Mouse (Mus musculus) monocyte, adult 2 months (primary cell): Measurements from ENCODE around the gene Galnt2.

Source experiments
- DNase-seq, 2 experiments: peaks; one replicate each; pipeline ENCODE4 v3.0.0; 2022; ENCODE audit warnings: low spot score in 2 of 2, low read depth in 1 of 2

Gene Galnt2

DNA sequence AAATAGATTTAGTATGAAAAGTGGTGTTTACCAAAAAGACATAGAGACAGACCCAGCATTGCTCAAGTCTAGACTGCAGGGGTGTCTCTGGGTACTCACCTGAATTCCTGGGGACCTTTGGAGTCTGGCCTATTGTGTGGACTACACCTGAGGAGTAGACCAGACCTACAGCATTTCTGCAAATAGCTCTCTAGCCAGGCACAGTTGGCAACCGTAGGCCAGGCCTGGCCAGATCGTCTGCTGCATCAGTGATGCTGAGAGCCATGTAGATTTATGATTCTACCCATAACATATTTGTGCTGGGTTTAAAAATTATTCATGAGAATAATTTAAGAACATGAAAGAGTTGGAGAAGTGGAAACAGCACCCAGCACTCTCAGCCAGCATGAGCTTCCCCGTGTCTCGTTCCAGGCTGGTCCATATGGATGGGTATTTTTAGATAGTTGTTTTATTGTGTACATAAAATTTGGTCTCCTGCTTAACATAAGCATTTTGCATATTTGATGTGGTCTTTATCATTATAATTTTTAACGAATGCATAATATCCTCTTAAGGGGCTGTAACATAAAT, 58.4 kb downstream of the Galnt2 start:
- no peak for DNase-seq

DNA sequence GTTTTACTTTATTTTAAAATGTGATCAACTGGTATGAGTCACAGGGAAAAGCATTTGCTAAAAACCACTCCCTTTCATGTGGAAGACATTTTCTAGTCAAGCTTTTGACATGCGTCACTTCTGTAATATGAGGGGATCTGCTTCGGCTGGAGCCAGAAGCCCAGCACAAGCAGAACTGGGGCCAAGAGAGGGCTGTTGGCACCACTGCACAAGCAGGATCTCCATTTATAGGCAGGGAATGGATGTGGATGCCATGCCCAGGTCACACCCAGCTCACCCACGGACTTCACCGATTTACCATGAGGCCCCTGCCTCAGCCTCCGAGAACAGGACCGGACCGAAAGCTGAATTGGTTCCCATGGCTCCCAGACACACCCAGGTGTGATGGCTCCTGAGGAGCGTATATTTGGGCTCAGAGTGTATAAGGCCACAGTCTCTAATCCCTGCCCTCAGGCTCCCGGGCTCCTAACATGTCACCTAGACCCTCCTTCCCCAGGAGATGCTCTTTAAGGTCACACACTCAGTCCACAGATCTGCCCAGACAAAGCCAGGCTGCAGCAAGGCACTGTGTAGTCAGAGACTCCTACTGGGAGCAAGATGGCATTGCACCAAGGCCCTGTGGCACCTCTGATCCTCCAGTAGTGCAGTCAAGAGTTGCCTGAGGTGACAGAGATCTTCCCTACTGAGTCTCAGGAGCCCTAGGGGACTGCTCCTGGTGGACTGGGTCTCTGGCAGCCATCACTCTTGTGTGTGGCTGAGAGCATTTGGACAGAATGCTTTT, 59.9 kb downstream of the Galnt2 start:
- no peak for DNase-seq

DNA sequence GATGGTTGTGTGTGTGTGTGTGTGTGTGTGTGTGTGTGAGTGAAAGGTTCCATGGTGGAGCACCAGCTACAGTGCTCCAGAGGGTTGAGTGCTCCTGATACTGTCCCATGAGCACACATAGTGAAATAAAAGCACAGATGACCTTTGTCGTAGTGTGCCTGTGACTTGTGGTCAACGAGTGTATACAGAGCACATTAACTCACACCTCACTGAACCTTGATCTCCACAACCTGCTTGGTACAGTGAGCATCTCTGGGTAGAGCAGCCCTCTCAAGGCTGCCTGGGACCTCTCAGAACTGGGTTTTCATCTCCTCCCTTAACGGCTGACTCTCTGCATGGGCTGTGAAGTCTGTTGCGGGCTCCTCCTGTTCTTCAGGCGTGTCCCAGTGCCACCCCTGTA, 60.5 kb downstream of the Galnt2 start:
- no peak for DNase-seq

DNA sequence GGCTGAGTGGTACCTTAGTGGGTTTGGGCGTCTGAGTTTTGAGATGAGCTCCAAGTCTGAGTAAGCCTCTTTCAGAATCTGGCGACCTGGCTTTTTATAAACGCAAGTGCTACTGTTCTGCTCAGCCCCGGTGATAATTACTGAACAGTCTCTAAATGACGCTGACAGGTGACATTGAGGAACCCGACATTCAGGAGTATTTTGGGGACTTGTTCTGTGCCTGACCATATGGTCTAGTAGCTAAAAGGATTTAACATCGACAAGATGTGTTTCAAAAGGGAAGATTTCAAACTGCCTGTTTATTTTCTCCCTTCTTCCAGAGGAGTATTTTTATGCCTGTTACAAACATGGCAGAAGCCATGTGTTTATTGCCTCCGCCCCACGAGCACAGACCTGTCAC, 61.8 kb downstream of the Galnt2 start:
- DNase-seq, result no peak

DNA sequence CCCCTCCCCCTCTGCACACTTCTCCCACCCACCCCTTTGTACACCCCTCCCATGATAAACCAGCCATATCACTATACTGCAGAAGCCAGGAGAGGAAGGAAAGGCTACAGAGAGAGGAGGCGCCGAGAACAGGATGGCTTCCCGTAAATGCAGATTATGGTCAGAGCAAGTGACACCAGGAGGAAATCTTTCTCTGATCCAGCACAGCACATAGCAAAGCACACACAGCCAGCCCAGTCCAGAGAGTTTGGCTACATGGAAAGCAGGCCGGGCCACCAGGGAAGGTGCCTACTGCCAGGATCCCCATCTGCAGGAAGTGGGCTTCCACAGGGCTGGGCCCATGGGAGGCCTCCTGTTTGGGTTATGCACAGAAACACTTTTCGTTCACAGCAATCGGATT, 63.2 kb downstream of the Galnt2 start:
- no peak for DNase-seq

DNA sequence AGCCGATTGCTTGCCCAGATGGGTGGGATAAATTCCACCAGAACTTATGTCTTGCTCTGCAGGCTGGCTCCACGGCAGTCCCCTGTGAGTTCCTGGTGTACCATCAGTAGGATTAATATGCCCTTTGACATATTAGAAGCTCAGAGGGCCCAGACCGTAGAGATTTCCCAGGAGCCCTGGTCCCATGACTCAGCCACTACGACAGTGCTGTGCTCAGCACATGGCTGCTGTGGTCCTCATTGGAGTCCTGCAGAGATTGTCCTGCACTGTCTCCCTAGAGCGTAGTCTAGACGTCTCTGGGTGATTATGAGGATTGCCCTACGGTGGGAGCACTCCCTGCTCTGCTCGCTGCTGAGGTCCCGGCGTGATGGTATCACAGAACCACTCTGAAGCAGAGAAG, 63.7 kb downstream of the Galnt2 start:
- no peak for DNase-seq

DNA sequence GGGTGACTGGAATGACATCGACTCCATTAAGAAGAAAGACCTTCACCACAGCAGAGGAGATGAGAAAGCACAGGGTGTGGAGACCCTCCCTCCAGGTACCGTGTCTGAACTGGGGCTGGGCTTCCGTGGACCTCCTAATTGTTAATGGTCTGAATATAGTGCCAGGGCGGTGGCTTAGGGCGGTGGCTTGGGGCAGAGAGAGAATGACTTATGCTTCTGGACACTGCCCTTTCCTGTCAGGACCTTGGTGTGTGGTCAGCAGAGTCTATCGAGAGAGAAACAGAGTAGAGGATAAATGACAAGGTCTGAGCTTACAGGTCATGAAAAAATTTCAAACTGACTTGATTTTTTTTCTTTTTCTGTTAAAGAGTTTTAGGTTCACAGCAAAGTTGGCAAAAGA, 64.2 kb downstream of the Galnt2 start:
- no peak for DNase-seq

DNA sequence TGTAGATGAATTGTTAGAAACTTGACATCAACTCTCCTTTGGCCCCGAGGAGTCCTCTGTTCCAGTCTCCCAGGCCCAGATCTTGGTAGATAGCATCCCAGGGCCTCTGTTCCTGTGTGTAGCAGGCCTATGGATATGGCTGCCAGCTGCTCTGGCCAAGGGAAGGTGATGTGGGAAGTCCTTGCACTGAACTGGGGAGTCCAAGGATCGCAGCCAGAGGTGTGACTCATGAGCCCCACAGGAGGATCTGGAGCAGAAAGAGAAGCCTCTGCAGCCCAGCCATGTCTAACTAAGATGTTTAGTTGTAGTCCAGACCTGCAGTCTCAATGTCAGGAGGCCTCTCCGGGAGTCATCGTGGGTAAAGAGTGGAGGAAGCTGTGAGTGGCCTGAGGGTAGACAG, 70.3 kb downstream of the Galnt2 start:
- no peak for DNase-seq

DNA sequence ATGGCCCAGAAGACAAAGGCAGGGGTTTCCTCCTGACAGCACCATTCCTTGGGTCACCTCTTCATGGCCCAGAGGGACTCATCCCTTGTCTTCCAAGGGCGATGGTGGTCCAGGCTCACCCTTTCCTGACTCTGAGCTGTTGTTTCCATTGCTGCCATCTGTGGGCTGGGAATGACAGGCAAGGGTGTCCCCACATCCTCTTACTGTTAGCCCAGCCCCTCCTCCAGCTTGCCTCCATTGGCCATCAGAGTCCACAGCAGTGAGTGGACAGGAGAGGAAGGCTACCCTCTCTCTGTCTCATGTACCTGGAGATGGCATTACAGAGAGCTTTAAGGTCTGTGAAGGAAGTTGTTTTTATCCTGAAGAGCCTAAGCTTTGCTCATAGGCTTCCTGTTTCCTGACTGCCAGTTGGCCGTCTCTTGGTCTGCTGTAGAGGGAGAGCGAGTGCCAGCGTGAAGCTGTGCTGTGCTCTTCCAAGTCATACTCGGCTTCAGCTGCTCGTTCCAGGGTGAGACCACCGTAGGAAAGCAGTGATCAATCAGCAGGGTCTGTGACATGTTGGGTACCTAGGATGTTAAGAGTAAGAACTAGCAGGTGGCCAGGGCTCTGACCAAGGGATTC, 70.9 kb downstream of the Galnt2 start:
- DNase-seq, result no peak

DNA sequence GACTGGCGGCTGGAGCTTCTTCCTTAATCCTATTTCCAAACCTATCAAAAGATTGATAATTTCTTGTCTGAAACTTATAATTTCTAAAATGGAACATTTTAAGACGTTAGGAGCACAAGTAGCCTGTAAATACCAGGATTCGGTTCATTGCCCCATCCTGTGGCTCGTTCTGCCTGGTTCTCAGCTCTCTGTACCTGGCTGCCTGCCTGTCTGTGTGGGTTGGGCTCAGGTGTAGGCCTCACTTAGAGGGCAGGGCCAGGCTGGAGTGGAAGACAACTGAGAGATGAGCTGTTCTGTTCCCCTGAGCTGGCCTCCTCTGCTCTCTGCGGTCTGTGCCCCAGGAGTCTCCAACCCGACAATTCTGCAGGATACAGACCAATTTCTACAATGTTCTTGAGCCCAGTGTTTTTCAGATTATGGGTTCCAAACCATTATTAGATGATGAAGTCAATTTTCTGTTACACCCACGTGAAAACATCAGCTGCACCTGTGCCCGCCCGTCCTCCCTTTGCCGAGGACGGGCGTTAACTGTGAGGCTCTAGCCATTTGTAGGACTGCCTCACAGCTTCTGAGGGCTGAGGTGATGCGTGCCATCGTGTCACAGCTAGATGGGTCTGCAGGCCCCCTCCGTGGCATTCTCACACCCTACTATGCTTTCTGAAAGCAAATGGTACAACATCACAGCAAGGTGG, 72.2 kb downstream of the Galnt2 start:
- DNase-seq, result no peak

DNA sequence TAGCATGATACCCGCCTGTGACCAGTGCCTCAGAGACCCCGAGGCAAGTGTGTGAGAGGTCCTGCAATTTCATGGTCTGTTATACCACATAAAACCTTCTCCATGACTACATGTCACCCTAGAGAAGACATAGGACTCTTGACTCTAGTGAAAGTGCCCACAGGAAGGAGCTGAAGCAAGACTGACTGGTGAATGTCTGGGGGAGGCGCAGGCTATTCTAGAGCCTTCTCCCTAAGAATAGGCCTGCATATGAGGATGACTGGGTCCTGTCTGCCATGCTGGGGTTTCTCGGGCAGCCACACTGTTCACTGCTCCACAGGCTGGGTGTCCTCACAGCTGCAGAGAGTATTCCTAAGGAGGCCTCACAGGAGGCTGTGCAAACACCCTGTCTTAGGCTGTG, 73.0 kb downstream of the Galnt2 start:
- DNase-seq, result no peak

DNA sequence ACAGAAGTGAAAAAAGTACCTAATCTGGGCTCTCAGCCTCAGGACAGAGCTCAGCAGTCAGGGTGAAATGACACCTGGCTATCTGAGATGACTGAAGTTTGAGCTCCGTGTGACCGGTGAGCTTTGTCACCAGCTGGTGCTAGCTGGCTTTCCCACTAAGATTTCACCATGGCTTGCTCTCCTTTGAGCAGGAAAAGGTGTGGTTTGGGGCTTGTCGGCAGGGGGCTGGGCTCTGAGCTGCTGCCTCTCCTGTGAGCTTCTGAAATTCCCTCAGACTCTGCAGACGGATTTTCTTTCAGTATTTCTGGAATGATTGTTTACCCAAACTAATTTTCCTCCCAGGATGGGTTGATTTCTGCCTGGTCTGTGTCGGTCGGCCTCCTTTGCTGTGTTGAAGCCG, 75.4 kb downstream of the Galnt2 start:
- DNase-seq, result no peak

DNA sequence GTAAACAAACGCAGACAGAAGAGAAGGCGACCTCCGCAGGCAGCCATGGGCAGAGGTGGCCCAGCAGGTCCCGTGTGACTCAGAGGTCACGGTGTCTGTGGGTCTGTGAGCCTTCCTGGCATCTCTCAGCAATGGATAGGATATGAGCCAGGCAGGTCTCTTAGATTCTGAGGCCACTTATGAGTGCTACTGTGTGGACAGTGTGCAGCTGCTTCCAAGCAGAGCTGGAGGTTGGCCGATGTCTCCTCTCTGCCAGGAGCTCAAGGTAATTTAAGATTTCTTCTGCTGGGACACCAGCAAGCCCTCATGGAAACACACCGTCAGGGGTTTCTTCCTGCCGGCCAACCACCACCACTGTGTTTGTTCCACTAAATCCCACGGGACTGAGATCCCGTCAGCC, 76.5 kb downstream of the Galnt2 start:
- DNase-seq, result no peak

DNA sequence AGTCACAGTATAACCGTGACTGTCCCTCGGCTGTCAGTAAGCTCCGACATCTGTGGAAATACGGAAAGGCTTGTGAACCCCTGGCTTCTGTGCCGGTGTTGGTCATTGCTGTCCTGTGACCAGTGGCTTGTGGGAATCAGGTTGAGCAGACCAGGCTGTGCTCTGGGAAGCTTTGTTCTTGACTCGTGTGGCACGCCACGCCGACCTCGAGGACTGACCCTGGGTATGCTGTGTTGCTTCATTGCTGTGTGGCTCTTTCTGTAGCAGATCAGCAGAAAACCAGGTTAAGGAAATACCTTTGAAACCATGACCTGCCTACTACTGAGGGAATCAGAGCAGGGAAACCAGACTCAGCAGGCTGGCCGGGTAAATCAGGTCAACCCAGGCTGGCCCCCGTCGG, 79.3 kb downstream of the Galnt2 start:
- DNase-seq, result no peak

DNA sequence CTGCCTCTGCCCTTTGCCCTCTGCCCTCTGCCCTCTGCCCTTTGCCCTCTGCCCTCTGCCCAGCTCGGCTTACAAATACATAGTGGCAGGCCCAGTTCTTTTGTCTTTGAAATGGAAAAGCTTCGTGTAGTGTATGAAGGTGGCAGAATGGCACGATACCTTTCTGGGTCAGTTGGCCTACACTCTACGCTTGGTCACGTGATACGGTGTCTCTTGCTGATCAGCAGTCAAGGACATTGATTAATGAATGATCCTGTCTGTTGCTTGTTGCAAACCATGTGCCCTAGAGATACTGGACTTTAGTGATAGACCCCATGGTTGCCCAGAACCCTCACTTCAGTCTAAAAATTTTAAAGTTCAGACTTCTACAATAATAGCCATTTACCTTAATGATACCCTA, 79.9 kb downstream of the Galnt2 start:
- no peak for DNase-seq

DNA sequence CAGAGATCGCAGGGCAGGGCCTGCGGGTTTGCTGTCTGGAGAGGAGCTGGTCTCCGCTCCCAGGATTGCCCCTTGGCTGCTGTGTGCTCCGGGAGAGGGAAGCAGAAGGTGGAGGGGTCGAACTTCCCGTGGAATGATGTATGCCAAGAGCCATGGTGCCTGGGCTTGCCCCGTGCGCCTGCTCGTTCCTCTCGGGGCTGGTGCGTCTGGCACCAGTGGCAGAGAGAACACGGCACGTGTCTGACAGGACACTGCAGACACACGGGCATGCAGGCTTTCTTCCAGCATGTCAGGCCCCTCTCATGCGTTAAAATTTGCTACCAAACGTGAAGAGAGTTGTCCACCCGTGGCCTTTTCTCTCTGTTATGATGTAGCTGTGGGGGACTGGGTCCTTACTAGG, 80.5 kb downstream of the Galnt2 start:
- no peak for DNase-seq

DNA sequence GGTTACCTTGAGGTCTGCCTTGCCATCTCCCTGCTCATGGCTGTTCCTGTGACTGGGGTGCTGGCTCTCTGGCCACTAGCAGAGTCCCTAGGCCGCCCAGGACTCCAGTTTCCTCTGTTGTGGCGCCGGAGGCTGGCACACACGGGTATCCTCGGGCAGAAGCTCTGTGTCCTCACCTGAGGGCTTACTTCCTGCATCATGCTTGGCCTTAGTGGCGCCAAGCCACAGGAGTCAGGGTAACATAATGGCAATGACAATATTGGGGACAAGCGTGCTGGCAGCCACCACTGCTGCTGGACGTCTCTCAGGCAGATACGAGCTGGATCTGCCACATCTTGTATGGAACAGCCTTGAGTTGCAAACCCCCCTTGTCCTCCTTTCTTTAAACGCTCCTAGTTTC, 81.0 kb downstream of the Galnt2 start:
- no peak for DNase-seq

DNA sequence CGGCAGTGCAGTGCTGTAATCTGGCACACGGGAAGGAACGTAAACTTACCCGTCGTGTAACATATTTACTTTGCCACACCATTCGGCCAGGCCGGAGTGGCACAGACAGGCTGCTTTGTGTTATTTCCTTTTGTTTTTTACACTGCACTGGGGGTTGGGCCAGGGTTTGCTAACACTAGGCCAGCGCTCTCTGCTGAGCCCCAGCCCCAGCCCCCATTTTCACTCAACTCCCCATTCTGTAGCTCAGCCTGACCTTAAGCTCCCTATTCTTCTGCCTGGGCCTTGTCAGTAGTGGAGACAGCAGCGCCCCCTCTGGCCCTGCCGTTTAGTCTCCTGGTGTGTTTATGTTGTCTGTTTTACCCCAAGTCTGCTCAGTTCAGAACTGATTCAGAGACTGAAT, 83.6 kb downstream of the Galnt2 start:
- DNase-seq, result no peak

DNA sequence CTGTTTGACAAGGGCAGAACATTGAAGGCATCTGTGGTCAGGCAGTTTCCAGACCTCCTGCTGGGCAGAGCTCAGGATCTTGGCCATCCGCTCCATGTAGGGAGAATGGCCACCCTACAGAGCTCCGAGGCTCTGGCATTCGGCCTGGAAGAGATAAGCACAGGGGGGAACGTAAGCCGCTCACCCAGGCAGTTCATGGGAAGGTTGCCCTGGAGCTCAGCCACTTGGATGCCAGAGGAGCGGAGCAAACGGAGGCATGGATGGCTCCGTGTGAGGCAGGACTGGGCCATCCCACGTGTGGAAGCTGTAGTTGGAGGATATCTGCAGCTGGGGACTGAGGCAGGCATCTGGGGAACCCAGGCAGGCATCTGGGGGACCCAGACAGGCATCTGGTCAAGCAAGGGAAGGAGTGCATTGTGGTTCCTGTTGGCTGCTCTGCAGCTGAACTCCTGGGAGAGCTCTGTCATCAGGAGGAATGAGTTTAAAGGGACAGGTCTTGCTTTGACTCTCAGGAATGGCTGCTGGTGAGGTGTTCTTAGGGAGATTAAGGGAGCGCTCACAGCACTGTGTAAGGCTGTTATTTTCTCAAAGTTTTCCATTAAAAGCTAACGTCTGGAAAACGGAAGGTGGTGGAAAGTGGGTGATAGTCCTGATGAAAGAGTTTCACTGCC, 85.4 kb downstream of the Galnt2 start:
- no peak for DNase-seq

DNA sequence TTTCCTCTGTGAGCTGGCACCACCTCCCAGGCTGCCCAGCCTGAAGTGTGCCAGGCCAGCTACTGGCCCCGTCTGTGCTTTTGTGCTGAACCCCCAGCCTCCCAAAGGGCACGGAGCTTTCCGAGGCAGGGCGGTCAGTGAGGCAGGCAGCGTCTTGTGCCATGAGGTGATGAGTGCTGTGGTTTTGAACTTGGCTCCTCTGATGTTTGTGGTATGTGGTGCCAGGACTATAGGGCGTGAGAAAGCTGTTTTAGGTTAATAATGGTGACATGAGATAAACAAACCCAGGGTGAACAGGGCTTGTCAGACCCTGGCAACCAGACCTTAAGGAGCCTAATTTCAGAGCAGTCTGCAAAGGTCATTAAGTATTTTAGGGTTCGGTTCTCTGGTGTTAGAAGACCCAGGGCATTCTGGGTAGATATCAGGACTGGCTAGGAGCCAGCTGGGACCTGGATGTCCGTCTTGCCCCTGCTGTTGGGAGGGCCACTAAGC, 86.0 kb downstream of the Galnt2 start:
- no peak for DNase-seq

DNA sequence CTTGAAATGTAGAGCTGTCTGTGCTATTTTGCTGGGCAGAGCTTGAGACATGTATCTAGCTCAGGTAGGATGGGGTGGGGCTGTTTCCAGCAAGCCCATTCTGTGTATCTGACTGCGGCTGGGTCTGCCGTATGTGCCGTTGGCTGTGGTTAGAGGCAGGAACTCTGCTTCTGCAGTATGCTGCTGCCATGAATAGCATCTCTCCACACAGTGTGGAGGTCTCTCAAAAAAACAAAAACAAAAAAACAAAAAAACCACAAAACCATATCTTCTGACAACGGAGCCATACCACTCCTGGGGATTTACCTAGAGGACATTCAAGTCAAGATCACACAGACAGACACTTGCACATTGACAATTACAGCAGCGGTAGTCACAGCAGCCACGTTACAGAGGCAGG, 86.6 kb downstream of the Galnt2 start:
- no peak for DNase-seq
